Mouse (Mus musculus) testis, adult 2 months (tissue): ENCODE measurements at regions not wholly inside any gene's neighbourhood (a gene's known extent, or its start where the extent isn't known, plus 50 kb on each side); places are given as distances from the start of the nearest gene placed in this dataset.

Experiments used
- CTCF ChIP-seq: fragments of 200-500 bp; IDR thresholded peaks from 2 replicates; pipeline ENCODE4 v1.5.1; 2012; ENCODE audit warnings: low read depth, mild to moderate bottlenecking, inconsistent platforms, low read length, moderate library complexity; ENCODE audit not compliant: control insufficient read depth, insufficient read depth, insufficient replicate concordance
- POLR2A ChIP-seq: fragments of 200-500 bp; IDR thresholded peaks from 2 replicates; pipeline ENCODE4 v1.6.1; 2012; ENCODE audit warnings: low read depth, mild to moderate bottlenecking, inconsistent platforms, low read length, moderate library complexity; ENCODE audit not compliant: control insufficient read depth

GRCm38 (mm10) chr8:9069845-9070244, 379.5 kb upstream of the Arglu1 start:
- no peak for TF ChIP-seq CTCF
- no peak for TF ChIP-seq POLR2A
